Mouse (Mus musculus): Measurements from ENCODE around the gene Cep170b. TPM values are rescaled to one million over a fixed set of nuclear protein-coding genes. Genes with fewer than 3 reads are reported as not detected.

Cep170b gene
- total RNA-seq, 1 experiment = 46.1 TPM

DNA sequence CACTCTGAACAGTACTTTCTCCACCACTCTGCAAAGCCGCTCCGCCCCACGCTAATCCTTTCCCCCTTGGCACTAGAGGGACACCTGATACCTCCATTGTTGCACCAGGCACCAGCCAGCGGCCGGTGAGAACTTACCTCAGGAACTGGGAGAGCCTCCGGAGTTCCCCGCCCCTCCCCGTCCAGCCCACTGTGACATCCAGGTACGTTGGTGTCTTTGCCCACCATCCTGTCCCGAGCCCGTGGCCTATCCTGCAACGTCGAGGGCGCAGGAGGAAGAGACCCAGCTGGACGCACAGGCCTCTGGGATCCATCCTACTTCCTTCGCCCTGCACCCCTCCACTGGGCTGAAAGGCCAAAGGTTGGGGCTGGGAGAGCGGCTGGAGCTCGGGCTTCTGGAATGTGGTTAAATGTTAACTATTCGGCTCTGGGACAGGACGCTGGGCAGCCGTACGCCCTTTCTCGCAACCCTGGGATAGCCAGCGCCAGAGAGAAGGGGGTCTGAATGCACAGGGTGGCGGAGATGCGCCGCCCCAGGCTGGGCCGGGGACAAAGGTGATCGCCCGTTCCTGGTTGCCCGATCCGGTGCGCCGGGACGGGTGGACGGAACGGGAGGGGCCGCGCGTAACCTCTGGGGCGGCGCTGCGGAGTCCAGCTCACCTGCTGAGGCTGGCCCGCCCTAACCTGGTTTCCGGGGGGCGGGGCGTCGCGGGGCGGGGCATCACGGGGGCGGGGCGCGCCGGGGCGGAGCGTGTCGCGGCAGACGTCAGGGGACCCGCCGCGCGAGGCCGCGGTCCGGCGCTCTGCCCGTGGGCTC is 1.4 kb downstream of the Cep170b start:
- peak overlapping the region; percentile 76; the same call in 1 of the 2 replicates for H3K27ac ChIP-seq (ENCODE audit: insufficient read depth, low read depth, low read length, poor library complexity, severe bottlenecking)
- H3K4me3 ChIP-seq (ENCODE audit: insufficient read depth in 1 of 2, low read depth in 1 of 2, low read length in 2 of 2, poor library complexity in 1 of 2, severe bottlenecking in 1 of 2) = peak overlapping the region; percentile 89 to 94
- peak overlapping the region; percentile 83 for H3K9ac ChIP-seq (ENCODE audit: insufficient read depth, low read depth, low read length, poor library complexity, severe bottlenecking)
- in situ Hi-C loops (cut with MboI; ENCODE audit: low sequenced_read_pairs in 2 of 2, unreplicated experiment in 2 of 2) = no loop called here
- no peaks in the 10 kb centered on the region for H3K9me3 ChIP-seq (ENCODE audit: control insufficient read depth, insufficient read depth, low read depth, low read length)
- peaks cover 12% of the 10 kb centered on the region; the same call in 1 of the 2 replicates for H3K36me3 ChIP-seq (ENCODE audit: control insufficient read depth, insufficient read depth, low read length, poor library complexity, severe bottlenecking)
- DNase-seq (ENCODE audit: low read depth, low spot score) = peak; percentile 65
- peaks cover 0 to 10% of the 10 kb centered on the region in 2 experiments; a peak in 1 of 4 replicates for H3K4me1 ChIP-seq (ENCODE audit: control insufficient read depth in 2 of 2, insufficient read depth in 2 of 2, low read length in 2 of 2, poor library complexity in 1 of 2)
- TF ChIP-seq HCFC1 (IDR thresholded peaks at IDR 0.05; ENCODE audit: borderline replicate concordance, insufficient read depth, low read length) (peak; percentile 30; the same call in 1 of the 2 replicates), CHD2 (IDR thresholded peaks at IDR 0.05; ENCODE audit: low read depth, low read length) (no peak)

- Histone ChIP-seq H3K4me1 (ENCODE audit: control insufficient read depth in 2 of 2, insufficient read depth in 2 of 2, low read length in 2 of 2, poor library complexity in 1 of 2) (peaks cover 0 to 10% of the 10 kb centered on the region in 2 experiments; a peak in 1 of 4 replicates), H3K36me3 (ENCODE audit: control insufficient read depth, insufficient read depth, low read length, poor library complexity, severe bottlenecking) (peaks cover 16% of the 10 kb centered on the region; the same call in 1 of the 2 replicates), H3K9ac (ENCODE audit: insufficient read depth, low read depth, low read length, poor library complexity, severe bottlenecking) (peak overlapping the region; percentile 79), H3K4me3 (ENCODE audit: insufficient read depth in 1 of 2, low read depth in 1 of 2, low read length in 2 of 2, poor library complexity in 1 of 2, severe bottlenecking in 1 of 2) (peak overlapping the region; percentile 74 to 94), H3K27ac (ENCODE audit: insufficient read depth, low read depth, low read length, poor library complexity, severe bottlenecking) (no peak overlapping the region), H3K9me3 (ENCODE audit: control insufficient read depth, insufficient read depth, low read depth, low read length) (no peaks in the 10 kb centered on the region)
- in situ Hi-C loops (cut with MboI; ENCODE audit: low sequenced_read_pairs in 2 of 2, unreplicated experiment in 2 of 2) = no loop called here
- no peak for DNase-seq (ENCODE audit: low read depth, low spot score)
- TF ChIP-seq HCFC1 (IDR thresholded peaks at IDR 0.05; ENCODE audit: borderline replicate concordance, insufficient read depth, low read length) (0 out of 2 replicates have a peak, but pooled peaks have one; percentile 26), CHD2 (IDR thresholded peaks at IDR 0.05; ENCODE audit: low read depth, low read length) (no peak)
Measured at GRCm38 (mm10) chr12:112722240-112723027, 2.2 kb downstream of the Cep170b start.

DNA sequence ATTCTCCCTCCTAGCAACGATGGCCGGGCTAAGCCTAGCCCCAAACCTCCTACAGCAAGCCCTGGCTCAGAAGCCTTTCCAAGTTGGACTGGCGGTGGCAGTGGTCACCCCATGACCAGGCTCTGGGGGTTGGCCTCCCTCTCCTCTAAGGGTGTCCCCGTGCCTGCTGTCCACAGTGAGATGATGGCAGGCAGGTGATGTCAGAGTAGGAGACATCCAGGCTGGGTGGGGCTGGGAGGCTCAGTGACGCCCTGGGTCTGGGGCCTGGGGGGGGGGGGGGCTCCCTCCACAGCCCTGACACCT is 2.7 kb downstream of the Cep170b start:
- no peak overlapping the region for H3K27ac ChIP-seq (ENCODE audit: insufficient read depth, low read depth, low read length, poor library complexity, severe bottlenecking)
- H3K4me1 ChIP-seq (ENCODE audit: control insufficient read depth in 2 of 2, insufficient read depth in 2 of 2, low read length in 2 of 2, poor library complexity in 1 of 2) = peaks cover 0 to 10% of the 10 kb centered on the region in 2 experiments; a peak in 1 of 4 replicates
- H3K9ac ChIP-seq (ENCODE audit: insufficient read depth, low read depth, low read length, poor library complexity, severe bottlenecking) = peak overlapping the region; percentile 79
- H3K9me3 ChIP-seq (ENCODE audit: control insufficient read depth, insufficient read depth, low read depth, low read length) = no peaks in the 10 kb centered on the region
- peak overlapping the region; percentile 74 to 94 for H3K4me3 ChIP-seq (ENCODE audit: insufficient read depth in 1 of 2, low read depth in 1 of 2, low read length in 2 of 2, poor library complexity in 1 of 2, severe bottlenecking in 1 of 2)
- TF ChIP-seq ZNF384 (IDR thresholded peaks at IDR 0.05; ENCODE audit: low read depth, low read length) (no peak), MAFK (IDR thresholded peaks at IDR 0.05; ENCODE audit: insufficient read depth, low read depth, low read length) (no peak), HCFC1 (IDR thresholded peaks at IDR 0.05; ENCODE audit: borderline replicate concordance, insufficient read depth, low read length) (no peak), CHD2 (IDR thresholded peaks at IDR 0.05; ENCODE audit: low read depth, low read length) (no peak), ZC3H11A (IDR thresholded peaks at IDR 0.05; ENCODE audit: borderline replicate concordance, low read depth, low read length) (no peak)
- H3K36me3 ChIP-seq (ENCODE audit: control insufficient read depth, insufficient read depth, low read length, poor library complexity, severe bottlenecking) = peaks cover 16% of the 10 kb centered on the region; the same call in 1 of the 2 replicates
- DNase-seq (ENCODE audit: low read depth, low spot score) = no peak
- in situ Hi-C loops (cut with MboI; ENCODE audit: low sequenced_read_pairs in 2 of 2, unreplicated experiment in 2 of 2) = no loop called here

DNA sequence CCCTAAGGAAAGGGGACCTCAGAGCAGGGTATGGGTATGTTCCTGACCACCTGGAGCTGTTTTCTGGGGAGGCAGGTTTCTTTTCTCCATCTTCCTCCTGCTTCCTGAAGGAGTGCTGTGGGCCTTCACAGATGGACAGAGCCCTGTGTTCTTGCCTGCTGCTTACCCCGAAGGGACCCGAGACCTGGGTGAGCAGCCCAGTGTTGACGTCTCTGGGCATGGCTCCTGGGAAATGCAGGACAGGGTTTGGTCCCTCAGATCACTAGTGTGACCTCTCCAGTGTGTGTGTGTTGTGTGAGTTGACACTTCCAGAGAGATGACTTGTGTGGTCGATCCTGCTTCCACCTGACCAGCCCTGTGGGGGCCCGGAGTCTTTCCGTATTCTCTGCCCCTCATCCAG is 3.2 kb downstream of the Cep170b start:
- in situ Hi-C loops (cut with MboI; ENCODE audit: low sequenced_read_pairs in 2 of 2, unreplicated experiment in 2 of 2) = no loop called here
- H3K9ac ChIP-seq (ENCODE audit: insufficient read depth, low read depth, low read length, poor library complexity, severe bottlenecking) = no peak overlapping the region
- no peak overlapping the region for H3K4me3 ChIP-seq (ENCODE audit: insufficient read depth in 1 of 2, low read depth in 1 of 2, low read length in 2 of 2, poor library complexity in 1 of 2, severe bottlenecking in 1 of 2)

More for the DNA sequence above, 3.2 kb downstream of the Cep170b start:
- peaks cover 0 to 10% of the 10 kb centered on the region in 2 experiments; a peak in 1 of 4 replicates for H3K4me1 ChIP-seq (ENCODE audit: control insufficient read depth in 2 of 2, insufficient read depth in 2 of 2, low read length in 2 of 2, poor library complexity in 1 of 2)
- no peak for DNase-seq (ENCODE audit: low read depth, low spot score)
- H3K27ac ChIP-seq (ENCODE audit: insufficient read depth, low read depth, low read length, poor library complexity, severe bottlenecking) = no peak overlapping the region
- H3K9me3 ChIP-seq (ENCODE audit: control insufficient read depth, insufficient read depth, low read depth, low read length) = no peaks in the 10 kb centered on the region
- no peak for TF ChIP-seq ZNF384 (IDR thresholded peaks at IDR 0.05; ENCODE audit: low read depth, low read length)
- TF ChIP-seq HCFC1 (IDR thresholded peaks at IDR 0.05; ENCODE audit: borderline replicate concordance, insufficient read depth, low read length) = no peak
- TF ChIP-seq MAFK (IDR thresholded peaks at IDR 0.05; ENCODE audit: insufficient read depth, low read depth, low read length) = no peak
- TF ChIP-seq CHD2 (IDR thresholded peaks at IDR 0.05; ENCODE audit: low read depth, low read length) = no peak
- TF ChIP-seq ZC3H11A (IDR thresholded peaks at IDR 0.05; ENCODE audit: borderline replicate concordance, low read depth, low read length) = no peak
- H3K36me3 ChIP-seq (ENCODE audit: control insufficient read depth, insufficient read depth, low read length, poor library complexity, severe bottlenecking) = peaks cover 16% of the 10 kb centered on the region; the same call in 1 of the 2 replicates

All from ES-E14 (cell line).